13 mouse cellular contexts compared by ENCODE assay signal in the genomic region with DNA sequence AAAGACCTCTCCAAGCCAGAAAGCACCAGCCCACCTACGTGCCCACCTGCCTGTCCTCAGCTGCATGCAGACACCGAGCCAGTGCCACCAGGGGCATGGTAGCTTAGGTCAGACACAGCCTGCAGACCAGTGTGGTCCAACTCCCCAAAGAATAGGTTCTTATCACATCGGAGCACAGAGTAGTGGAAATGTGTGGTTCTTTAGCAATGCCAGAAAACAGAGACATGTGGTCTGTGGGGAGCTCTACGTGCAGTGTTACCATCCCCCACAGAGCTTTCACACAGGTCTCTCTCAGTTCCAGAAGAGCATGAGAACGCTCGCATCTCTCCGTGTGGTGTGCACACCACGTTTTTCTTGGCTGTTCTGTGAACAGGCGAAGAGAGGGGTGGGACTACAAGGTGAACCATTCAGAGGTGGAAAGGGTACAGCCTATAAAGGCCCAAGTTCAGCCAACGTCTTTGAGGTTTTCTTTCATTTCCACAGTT. TPM values are rescaled to one million over a fixed set of nuclear protein-coding genes. Genes with fewer than 3 reads are reported as not detected.
DNase-seq lines count a peak whose midpoint lies in the region; ATAC-seq and TF ChIP-seq lines count a peak whose summit lies in the region.
"Had no signal": no experiment of that assay in that cellular context is flagged by ENCODE, and none has a peak within 500 bp of the region (broad histone marks: within the 10 kb centered on the region; RNA-seq: fewer than 3 reads in every experiment).

No protein-coding gene starts in this region.

- dilution Hi-C loops in CH12.LX (cut with MboI; ENCODE audit: extremely low pct_ligation_motif_present, extremely low pct_unique_long_range_greater_than_20kb, low sequenced_read_pairs), result no loop called here

- H3K4me3 ChIP-seq in heart, embryonic 13.5 days, result no peak overlapping the region
- peak overlapping the region in 2 of 3 experiments; percentile 13 to 42 for H3K4me3 ChIP-seq in CH12.LX (replicated peaks in 1 of 3; ENCODE audit: low read depth in 2 of 3, low read length in 2 of 3, poor library complexity in 1 of 3)
- no peak overlapping the region for H3K4me3 ChIP-seq in limb, embryonic 13.5 days
- no peak overlapping the region for H3K4me3 ChIP-seq in myocyte
- H3K4me3 ChIP-seq: erythroblast, embryonic 14.5 days; midbrain, embryonic 12.5 days; stomach, embryonic 15.5 days had no signal

- H3K4me2 ChIP-seq in heart, embryonic 13.5 days, result no peak overlapping the region
- H3K4me2 ChIP-seq in CH12.LX (ENCODE audit: insufficient read depth, low read depth, poor library complexity, severe bottlenecking) (peak overlapping the region; percentile 53), myocyte (ENCODE audit: low read depth) (peak overlapping the region; percentile 27)
- no peak overlapping the region for H3K4me2 ChIP-seq in limb, embryonic 13.5 days (replicated peaks)
- H3K4me2 ChIP-seq: midbrain, embryonic 12.5 days; stomach, embryonic 15.5 days had no signal

- in situ Hi-C loops in CH12.LX (cut with MboI; ENCODE audit: low pct_ligation_motif_present, low pct_unique_long_range_greater_than_20kb, low sequenced_read_pairs), result no loop called here

- no peak overlapping the region for H3ac ChIP-seq in myocyte (ENCODE audit: control insufficient read depth, insufficient read length)

- peaks cover 14% of the 10 kb centered on the region for H3K4me1 ChIP-seq in heart, embryonic 13.5 days
- peaks cover 21 to 67% of the 10 kb centered on the region in 2 experiments for H3K4me1 ChIP-seq in CH12.LX (ENCODE audit: control insufficient read depth in 1 of 2, insufficient read depth in 2 of 2)
- peaks cover 14% of the 10 kb centered on the region for H3K4me1 ChIP-seq in limb, embryonic 13.5 days
- H3K4me1 ChIP-seq: midbrain, embryonic 12.5 days; stomach, embryonic 15.5 days had no signal

- H3K9me3 ChIP-seq in heart, embryonic 13.5 days, result no peaks in the 10 kb centered on the region
- no peaks in the 10 kb centered on the region for H3K9me3 ChIP-seq in CH12.LX (replicated peaks; ENCODE audit: low read length)
- no peaks in the 10 kb centered on the region for H3K9me3 ChIP-seq in limb, embryonic 13.5 days
- H3K9me3 ChIP-seq: midbrain, embryonic 12.5 days; stomach, embryonic 15.5 days had no signal

- TF ChIP-seq RAD21 in CH12.LX (IDR thresholded peaks at IDR 0.05; ENCODE audit: low read depth, low read length), result no peak; the same call in 1 of the 2 replicates

- intact Hi-C loops in gastrocnemius, postnatal 36 days (cut with DNase I), result no loop called here

- H3K36me3 ChIP-seq in heart, embryonic 13.5 days, result no peaks in the 10 kb centered on the region
- H3K36me3 ChIP-seq in CH12.LX (replicated peaks in 1 of 2; ENCODE audit: control insufficient read depth in 1 of 2, insufficient read depth in 1 of 2, low read length in 1 of 2) (peaks cover 5 to 49% of the 10 kb centered on the region in 2 experiments), myocyte (ENCODE audit: control insufficient read depth, insufficient read depth) (peaks cover 6% of the 10 kb centered on the region)
- H3K36me3 ChIP-seq in limb, embryonic 13.5 days, result no peaks in the 10 kb centered on the region
- H3K36me3 ChIP-seq: midbrain, embryonic 12.5 days; stomach, embryonic 15.5 days had no signal

- DNase-seq in heart, postnatal 4 days, result no peak
- DNase-seq in CH12.LX (ENCODE audit: extremely low read depth), result peak; percentile 92
- DNase-seq in adrenal gland, postnatal 10 days, result no peak
- no peak for DNase-seq in adrenal gland, adult (ENCODE audit: inconsistent age in 2 of 2, low spot score in 1 of 2)
- DNase-seq in gastrocnemius, postnatal 36 days, result no peak
- DNase-seq: cerebellum, adult 8-10 months had no signal

- WGBS in heart, embryonic 13.5 days, result 68% methylated on average over 10 of the region's 10 CpGs
- 62% methylated on average over 10 of the region's 10 CpGs for WGBS in limb, embryonic 13.5 days

- H3K9ac ChIP-seq in heart, embryonic 13.5 days, result no peak overlapping the region
- peak overlapping the region; percentile 26; the same call in 1 of the 2 replicates for H3K9ac ChIP-seq in CH12.LX (ENCODE audit: insufficient read depth, low read depth)
- no peak overlapping the region for H3K9ac ChIP-seq in limb, embryonic 13.5 days
- H3K9ac ChIP-seq: midbrain, embryonic 12.5 days; stomach, embryonic 15.5 days had no signal

- 0 out of 2 replicates have a peak, but pooled peaks have one; percentile 47 for TF ChIP-seq EP300 in CH12.LX (IDR thresholded peaks at IDR 0.05; ENCODE audit: low read length)

- ATAC-seq in heart, embryonic 13.5 days (ENCODE audit: extremely low read depth, insufficient number of reproducible peaks, low FRiP score, low TSS enrichment), result no peak; the same call in 1 of the 2 replicates
- ATAC-seq in limb, embryonic 13.5 days (ENCODE audit: low FRiP score, low read depth), result no peak

- H3K79me2 ChIP-seq in CH12.LX (replicated peaks; ENCODE audit: control insufficient read depth, extremely low read depth, insufficient read depth, poor library complexity, severe bottlenecking) (peaks cover 64% of the 10 kb centered on the region), myocyte (ENCODE audit: control insufficient read depth, insufficient read depth) (peaks cover 80% of the 10 kb centered on the region)

- H3K27ac ChIP-seq in heart, embryonic 13.5 days (replicated peaks), result 0 out of 2 replicates have a peak overlapping the region, but pooled peaks have one; percentile 5
- peak overlapping the region; percentile 97 for H3K27ac ChIP-seq in CH12.LX (ENCODE audit: insufficient read depth, low read depth)
- H3K27ac ChIP-seq in limb, embryonic 13.5 days, result 0 out of 2 replicates have a peak overlapping the region, but pooled peaks have one; percentile 16
- H3K27ac ChIP-seq: kidney, postnatal 0 days; midbrain, embryonic 12.5 days; stomach, embryonic 15.5 days had no signal

- TF ChIP-seq POLR2A in CH12.LX (IDR thresholded peaks at IDR 0.05; ENCODE audit: low read depth, low read length), result peak; percentile 63
- no peak for TF ChIP-seq POLR2A in myocyte (IDR thresholded peaks at IDR 0.05; ENCODE audit: insufficient read length, low read depth)

- TF ChIP-seq CTCF in CH12.LX (conservative IDR thresholded peaks at IDR 0.05 in 1 of 2, IDR thresholded peaks at IDR 0.05 in 1 of 2; ENCODE audit: low read depth in 2 of 2, low read length in 2 of 2), result no peak

- H3K27me3 ChIP-seq in heart, embryonic 13.5 days (replicated peaks), result no peaks in the 10 kb centered on the region
- H3K27me3 ChIP-seq in CH12.LX (replicated peaks), result no peaks in the 10 kb centered on the region
- no peaks in the 10 kb centered on the region for H3K27me3 ChIP-seq in limb, embryonic 13.5 days
- no peaks in the 10 kb centered on the region for H3K27me3 ChIP-seq in myocyte (ENCODE audit: control insufficient read depth, insufficient read depth, insufficient read length)
- H3K27me3 ChIP-seq: midbrain, embryonic 12.5 days; stomach, embryonic 15.5 days had no signal

TF ChIP-seq in CH12.LX, 34 proteins besides CTCF, POLR2A, EP300 and RAD21 (continues in another document):
- no peak; the same call in 1 of the 2 replicates for TF ChIP-seq JUN (IDR thresholded peaks at IDR 0.05; ENCODE audit: insufficient read depth, low read depth, low read length)
- TF ChIP-seq MYC (IDR thresholded peaks at IDR 0.05; ENCODE audit: low read depth, low read length), result peak; percentile 99
- TF ChIP-seq IRF4 (IDR thresholded peaks at IDR 0.05; ENCODE audit: low read depth, low read length), result no peak; the same call in 1 of the 2 replicates
- TF ChIP-seq MAFK (IDR thresholded peaks at IDR 0.05; ENCODE audit: insufficient replicate concordance, low read length), result 0 out of 2 replicates have a peak, but pooled peaks have one; percentile 4
- no peak for TF ChIP-seq ELF1 (IDR thresholded peaks at IDR 0.05; ENCODE audit: low read depth, low read length)
- peak; percentile 64; the same call in 1 of the 2 replicates for TF ChIP-seq MEF2A (IDR thresholded peaks at IDR 0.05; ENCODE audit: borderline replicate concordance, low read depth, low read length)
- peak; percentile 80 for TF ChIP-seq SIN3A (IDR thresholded peaks at IDR 0.05; ENCODE audit: low read length)
- no peak; the same call in 1 of the 2 replicates for TF ChIP-seq SMC3 (IDR thresholded peaks at IDR 0.05; ENCODE audit: low read depth, low read length)
- no peak for TF ChIP-seq E2F4 (IDR thresholded peaks at IDR 0.05; ENCODE audit: insufficient replicate concordance, low read depth, low read length)
- TF ChIP-seq PAX5 (IDR thresholded peaks at IDR 0.05; ENCODE audit: low read length), result no peak
- TF ChIP-seq ZKSCAN1 (IDR thresholded peaks at IDR 0.05; ENCODE audit: borderline replicate concordance, low read depth, low read length), result no peak

TF ChIP-seq in myocyte, 11 proteins besides CTCF, POLR2A, EP300 and RAD21:
- TF ChIP-seq POLR2AphosphoS2 (IDR thresholded peaks at IDR 0.05; ENCODE audit: insufficient read length, low read depth) (no peak), REST (IDR thresholded peaks at IDR 0.05; ENCODE audit: insufficient read depth, insufficient read length) (no peak), CEBPB (IDR thresholded peaks at IDR 0.05; ENCODE audit: insufficient read depth, poor library complexity, severe bottlenecking) (no peak), TCF12 (IDR thresholded peaks at IDR 0.05; ENCODE audit: insufficient read depth, poor library complexity, severe bottlenecking) (no peak), TCF3 (IDR thresholded peaks at IDR 0.05; ENCODE audit: insufficient read length, low read depth) (no peak), USF1 (IDR thresholded peaks at IDR 0.05; ENCODE audit: low read depth) (no peak), SRF (IDR thresholded peaks at IDR 0.05; ENCODE audit: control insufficient read depth, insufficient read length, low read depth) (no peak), E2F4 (IDR thresholded peaks at IDR 0.05; ENCODE audit: insufficient read depth) (no peak), MYOD1 (IDR thresholded peaks at IDR 0.05; ENCODE audit: control insufficient read depth in 1 of 3, insufficient read length in 2 of 3, low read depth in 2 of 3) (no peak), MYOG (IDR thresholded peaks at IDR 0.05; ENCODE audit: control insufficient read depth in 1 of 3, insufficient read depth in 1 of 3, insufficient read length in 2 of 3, low read depth in 2 of 3) (no peak), MAX (IDR thresholded peaks at IDR 0.05; ENCODE audit: low read depth) (no peak)

RNA-seq across cellular contexts. Expression of a gene that starts 59.3 kb away (rescaled TPM):
- polyA plus RNA-seq in heart, embryonic 13.5 days (2015; fragmentation: Nextera tagmentation; extraction: Ambion mirVana), result 4.0 and 5.0 TPM in 2 replicates
- 10 to 100 TPM; 19.0 to 20.8 TPM for total RNA-seq in heart, postnatal 4 days (2021)
- 18.3 and 19.2 TPM in 2 replicates for total RNA-seq in CH12.LX (2012; rRNA removed)
- 18.8 and 21.8 TPM in 2 replicates for total RNA-seq in CH12.LX (2014; rRNA removed)
- polyA plus RNA-seq in CH12.LX (2012; ENCODE audit: insufficient read length, low read depth), result 88.7 and 95.0 TPM in 2 replicates
- 14.6 and 16.2 TPM in 2 replicates for polyA plus RNA-seq in limb, embryonic 13.5 days (2015; fragmentation: Nextera tagmentation; extraction: Ambion mirVana)
- 13.7 TPM for polyA plus RNA-seq in myocyte (2012; fragmentation: generic; extraction: Trizol)
- 10 to 100 TPM; 21.1 to 21.3 TPM for total RNA-seq in adrenal gland, postnatal 10 days (2021)
- total RNA-seq in gastrocnemius, postnatal 36 days (2021), result 1 to 10 TPM; 9.7 to 9.8 TPM

Comparison
In these comparisons a context has a peak if more than half of its experiments do, and no peak if none do; other contexts are left out.
1. H3K27ac ChIP-seq: peak in every context shown above with its lines; median percentile 97 in CH12.LX; 16 in limb, embryonic 13.5 days; 5 in heart, embryonic 13.5 days.
2. H3K4me2 ChIP-seq: peak in CH12.LX (single experiment) and myocyte (single experiment); none in heart, embryonic 13.5 days (single experiment) and limb, embryonic 13.5 days (single experiment).
3. H3K4me3 ChIP-seq: peak in CH12.LX (2 of 3); none in heart, embryonic 13.5 days (single experiment), limb, embryonic 13.5 days (single experiment) and myocyte (single experiment).